Mouse (Mus musculus): ENCODE results near the gene Pax1.

DNA sequence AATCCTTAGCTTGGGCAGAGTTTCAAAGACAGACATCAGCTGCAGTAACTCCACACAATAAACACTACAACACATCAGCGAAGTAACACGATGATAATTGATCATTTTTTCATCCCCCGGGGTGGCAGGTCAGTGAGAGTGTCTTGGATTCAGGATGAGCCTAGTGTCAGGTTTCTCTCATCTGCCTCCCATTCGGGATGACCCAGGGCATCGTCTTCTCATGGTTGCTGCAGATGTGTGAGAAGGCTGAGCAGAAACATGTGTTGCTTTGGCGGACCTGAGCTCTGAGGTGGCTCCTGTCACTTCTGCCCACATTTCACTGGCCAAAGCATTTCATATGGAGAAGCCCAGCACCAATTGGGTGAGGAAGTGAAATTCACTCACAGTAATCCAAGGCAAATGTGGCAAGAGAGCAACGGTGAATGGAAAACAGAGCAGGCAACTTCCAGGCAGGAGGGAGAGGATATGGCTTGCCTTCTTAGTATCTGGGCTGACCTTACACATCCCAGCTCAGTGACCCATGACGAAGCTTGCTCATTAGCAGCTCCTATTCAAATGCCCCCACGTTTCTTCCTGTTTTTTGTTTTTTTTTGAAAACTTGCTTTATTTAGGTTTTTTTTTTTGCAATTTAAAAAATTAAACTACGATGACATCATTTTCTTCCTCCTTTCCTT, 63.0 kb downstream of the Pax1 start:
- TF ChIP-seq TAL1 (IDR thresholded peaks at IDR 0.05; ENCODE audit: low read length), result no peak
- TF ChIP-seq GATA1 (IDR thresholded peaks at IDR 0.05; ENCODE audit: low read length), result no peak

All from erythroblast, embryonic 14.5 days (primary cell).